Mouse (Mus musculus) intestine, embryonic 14.5 days (tissue): ENCODE data around the gene Pcdh9. TPM values are rescaled to one million over a fixed set of nuclear protein-coding genes. Genes with fewer than 3 reads are reported as not detected.

Source experiments
- ATAC-seq: fragments of 200-750 bp; cut with Nextera tagmentation; replicated peaks from 2 replicates; pipeline ENCODE4 v1.8.0; 2017; ENCODE audit warnings: low read depth, moderate number of reproducible peaks, moderate TSS enrichment, moderate library complexity; ENCODE audit not compliant: low FRiP score, low TSS enrichment
- DNase-seq: peaks from one replicate; pipeline ENCODE4 v3.0.0-alpha.2; 2018; ENCODE audit warnings: low spot score
- H3K27ac ChIP-seq: fragments of 300-500 bp; sonication (generic); 2 replicates; pipeline ENCODE4 v1.5.1; 2014; ENCODE audit warnings: low read depth, mild to moderate bottlenecking, control low read depth
- H3K27me3 ChIP-seq: fragments of 300-500 bp; sonication (generic); replicated peaks from 2 replicates; pipeline ENCODE4 v1.6.1; 2014; ENCODE audit warnings: low read length, control low read depth; ENCODE audit not compliant: control insufficient read depth, insufficient read depth
- H3K36me3 ChIP-seq: fragments of 300-500 bp; sonication (generic); 2 replicates; pipeline ENCODE4 v1.6.1; 2014; ENCODE audit warnings: low read length, control low read depth; ENCODE audit not compliant: control insufficient read depth, insufficient read depth
- H3K4me1 ChIP-seq: fragments of 300-500 bp; sonication (generic); replicated peaks from 2 replicates; pipeline ENCODE4 v1.6.1; 2014; ENCODE audit warnings: low read length, control low read depth, mixed read lengths; ENCODE audit not compliant: control insufficient read depth, insufficient read depth
- H3K4me2 ChIP-seq: fragments of 300-500 bp; sonication (generic); 2 replicates; pipeline ENCODE4 v1.6.1; 2014; ENCODE audit warnings: low read length
- H3K4me3 ChIP-seq: fragments of 300-500 bp; sonication (generic); 2 replicates; pipeline ENCODE4 v1.5.1; 2014; ENCODE audit warnings: low read depth, low read length, control low read depth, mixed read lengths
- H3K9ac ChIP-seq: fragments of 300-500 bp; sonication (generic); 2 replicates; pipeline ENCODE4 v1.6.1; 2014; ENCODE audit warnings: mild to moderate bottlenecking, low read length
- H3K9me3 ChIP-seq: fragments of 300-500 bp; sonication (generic); 2 replicates; pipeline ENCODE4 v1.6.1; 2016; ENCODE audit warnings: low read length, control low read depth; ENCODE audit not compliant: control insufficient read depth
- WGBS: fragments of 180-500 bp; shearing (Covaris S2); extraction: QIAGEN DNeasy Blood & Tissue Kit; methylation state at CpG from one replicate; pipeline ENCODE4 v1.1.7; 2014; 5-methylcytosine and 5-hydroxymethylcytosine counted together
- polyA plus RNA-seq: library from polyadenylated mRNA; unstranded; fragments of >200 nt; fragmentation: Nextera tagmentation; extraction: Ambion mirVana; gene quantifications from 2 replicates; pipeline ENCODE4 v1.2.1, GENCODE M21; 2014

Pcdh9 gene
- polyA plus RNA-seq, 1 experiment from 2014 or later: 23.3 TPM

- no peak for DNase-seq
Measured at GRCm38 (mm10) chr14:93675273-93676068, 215.0 kb downstream of the Pcdh9 start.

GRCm38 (mm10) chr14:93653986-93654757 is 236.3 kb downstream of the Pcdh9 start:
- no peak for DNase-seq
- WGBS: 52% methylated on average over 9 of the region's 9 CpGs
- H3K9me3 ChIP-seq: no peaks in the 10 kb centered on the region
- no peaks in the 10 kb centered on the region for H3K4me1 ChIP-seq
- no peak overlapping the region for H3K27ac ChIP-seq
- no peaks in the 10 kb centered on the region for H3K27me3 ChIP-seq
- H3K36me3 ChIP-seq: no peaks in the 10 kb centered on the region
- H3K9ac ChIP-seq: no peak overlapping the region
- no peak overlapping the region for H3K4me2 ChIP-seq
- H3K4me3 ChIP-seq: no peak overlapping the region
- peak; percentile 50; the same call in 1 of the 2 replicates for ATAC-seq

More at GRCm38 (mm10) chr14:93675273-93676068, 215.0 kb downstream of the Pcdh9 start:
- Histone ChIP-seq H3K27ac (no peak overlapping the region), H3K27me3 (no peaks in the 10 kb centered on the region), H3K9me3 (no peaks in the 10 kb centered on the region), H3K4me2 (no peak overlapping the region), H3K4me3 (no peak overlapping the region), H3K4me1 (no peaks in the 10 kb centered on the region), H3K9ac (no peak overlapping the region), H3K36me3 (no peaks in the 10 kb centered on the region)
- 87% methylated on average over 5 of the region's 5 CpGs for WGBS
- no peak for ATAC-seq

- WGBS: 74% methylated on average over 2 of the region's 2 CpGs
Measured at GRCm38 (mm10) chr14:93627241-93627640, 263.2 kb downstream of the Pcdh9 start.

GRCm38 (mm10) chr14:93624144-93624543 is 266.3 kb downstream of the Pcdh9 start:
- Histone ChIP-seq H3K27ac (no peak overlapping the region), H3K4me3 (no peak overlapping the region), H3K27me3 (no peaks in the 10 kb centered on the region), H3K4me2 (no peak overlapping the region), H3K9me3 (no peaks in the 10 kb centered on the region), H3K9ac (no peak overlapping the region), H3K4me1 (no peaks in the 10 kb centered on the region), H3K36me3 (no peaks in the 10 kb centered on the region)
- WGBS: 70% methylated on average over 1 of the region's 1 CpGs
- ATAC-seq (no peak), DNase-seq (no peak)

More at GRCm38 (mm10) chr14:93627241-93627640, 263.2 kb downstream of the Pcdh9 start:
- H3K4me1 ChIP-seq: no peaks in the 10 kb centered on the region
- no peak overlapping the region for H3K27ac ChIP-seq
- no peak for DNase-seq
- no peaks in the 10 kb centered on the region for H3K36me3 ChIP-seq
- H3K9me3 ChIP-seq: no peaks in the 10 kb centered on the region
- H3K4me3 ChIP-seq: no peak overlapping the region
- no peak for ATAC-seq
- no peak overlapping the region for H3K4me2 ChIP-seq
- H3K27me3 ChIP-seq: no peaks in the 10 kb centered on the region
- no peak overlapping the region for H3K9ac ChIP-seq

- no peaks in the 10 kb centered on the region for H3K9me3 ChIP-seq
- no peak for ATAC-seq
- no peak for DNase-seq
Measured at GRCm38 (mm10) chr14:93621211-93621610, 269.3 kb downstream of the Pcdh9 start.

GRCm38 (mm10) chr14:93607546-93607945 is 282.9 kb downstream of the Pcdh9 start:
- WGBS: 92% methylated on average over 3 of the region's 3 CpGs
- Histone ChIP-seq H3K9me3 (no peaks in the 10 kb centered on the region), H3K4me1 (no peaks in the 10 kb centered on the region), H3K27me3 (no peaks in the 10 kb centered on the region), H3K9ac (no peak overlapping the region), H3K36me3 (no peaks in the 10 kb centered on the region), H3K4me2 (no peak overlapping the region), H3K4me3 (no peak overlapping the region), H3K27ac (no peak overlapping the region)
- no peak for ATAC-seq
- no peak for DNase-seq

More at GRCm38 (mm10) chr14:93621211-93621610, 269.3 kb downstream of the Pcdh9 start:
- 79% methylated on average over 9 of the region's 9 CpGs for WGBS
- no peak overlapping the region for H3K4me3 ChIP-seq
- H3K27ac ChIP-seq: no peak overlapping the region
- H3K4me2 ChIP-seq: no peak overlapping the region
- no peak overlapping the region for H3K9ac ChIP-seq
- H3K4me1 ChIP-seq: no peaks in the 10 kb centered on the region
- H3K27me3 ChIP-seq: no peaks in the 10 kb centered on the region
- no peaks in the 10 kb centered on the region for H3K36me3 ChIP-seq

GRCm38 (mm10) chr14:93599997-93600396 is 290.5 kb downstream of the Pcdh9 start:
- no peaks in the 10 kb centered on the region for H3K4me1 ChIP-seq
- no peaks in the 10 kb centered on the region for H3K9me3 ChIP-seq
- H3K36me3 ChIP-seq: no peaks in the 10 kb centered on the region
- DNase-seq (no peak), ATAC-seq (no peak)
- 73% methylated on average over 4 of the region's 4 CpGs for WGBS
- no peaks in the 10 kb centered on the region for H3K27me3 ChIP-seq
- no peak overlapping the region for H3K27ac ChIP-seq
- no peak overlapping the region for H3K4me3 ChIP-seq
- no peak overlapping the region for H3K4me2 ChIP-seq
- H3K9ac ChIP-seq: no peak overlapping the region

GRCm38 (mm10) chr14:93585432-93586024 is 305.0 kb downstream of the Pcdh9 start:
- 79% methylated on average over 3 of the region's 3 CpGs for WGBS
- Histone ChIP-seq H3K4me2 (no peak overlapping the region), H3K36me3 (no peaks in the 10 kb centered on the region), H3K9me3 (no peaks in the 10 kb centered on the region), H3K27me3 (no peaks in the 10 kb centered on the region), H3K4me3 (no peak overlapping the region), H3K9ac (no peak overlapping the region), H3K27ac (no peak overlapping the region), H3K4me1 (no peaks in the 10 kb centered on the region)
- DNase-seq: no peak
- ATAC-seq: no peak
